Mouse (Mus musculus) stomach, embryonic 14.5 days (tissue): ENCODE results near the gene Btrc. TPM values are rescaled to one million over a fixed set of nuclear protein-coding genes. Genes with fewer than 3 reads are reported as not detected.
A peak's percentile ranks its signal among the peaks of the same experiment; 100 is the strongest.
"Not testable (repeated sequence)": the region's sequence is repeated elsewhere in the genome, so short reads cannot be mapped to it uniquely, and the experiment has no call there.

Experiments
- ATAC-seq: fragments of 200-750 bp; cut with Nextera tagmentation; 2 replicates; pipeline ENCODE4 v1.8.0; 2017; ENCODE audit warnings: low read depth, moderate TSS enrichment; ENCODE audit not compliant: insufficient number of reproducible peaks, insufficient read depth, low FRiP score
- H3K27ac ChIP-seq: fragments of 300-500 bp; sonication (generic); 2 replicates; pipeline ENCODE4 v1.5.1; 2014; ENCODE audit warnings: mild to moderate bottlenecking, low read length, moderate library complexity, mixed read lengths
- H3K27me3 ChIP-seq: fragments of 300-500 bp; sonication (generic); 2 replicates; pipeline ENCODE4 v1.6.1; 2014; ENCODE audit warnings: low read length, control low read depth, mixed read lengths; ENCODE audit not compliant: control insufficient read depth, insufficient read depth
- H3K36me3 ChIP-seq: fragments of 300-500 bp; sonication (generic); 2 replicates; pipeline ENCODE4 v1.6.1; 2014; ENCODE audit warnings: mild to moderate bottlenecking, control low read depth, low read length, moderate library complexity, mixed read lengths; ENCODE audit not compliant: control insufficient read depth, insufficient read depth
- H3K4me1 ChIP-seq: fragments of 300-500 bp; sonication (generic); 2 replicates; pipeline ENCODE4 v1.6.1; 2014; ENCODE audit warnings: low read length, control low read depth, mixed read lengths; ENCODE audit not compliant: control insufficient read depth, insufficient read depth
- H3K4me2 ChIP-seq: fragments of 300-500 bp; sonication (generic); replicated peaks from 2 replicates; pipeline ENCODE4 v1.6.1; 2014; ENCODE audit warnings: low read depth, low read length, control low read depth
- H3K4me3 ChIP-seq: fragments of 300-500 bp; sonication (generic); 2 replicates; pipeline ENCODE4 v1.5.1; 2014; ENCODE audit warnings: low read depth, low read length, control low read depth
- H3K9ac ChIP-seq: fragments of 300-500 bp; sonication (generic); replicated peaks from 2 replicates; pipeline ENCODE4 v1.6.1; 2014; ENCODE audit warnings: low read depth, mild to moderate bottlenecking, control low read depth, low read length, moderate library complexity, mixed read lengths
- H3K9me3 ChIP-seq: fragments of 300-500 bp; sonication (generic); 2 replicates; pipeline ENCODE4 v1.6.1; 2016; ENCODE audit warnings: low read depth, low read length, control low read depth; ENCODE audit not compliant: control insufficient read depth
- WGBS: fragments of 180-500 bp; shearing (Covaris S2); extraction: QIAGEN DNeasy Blood & Tissue Kit; methylation state at CpG from one replicate; pipeline ENCODE4 v1.1.7; 2014; 5-methylcytosine and 5-hydroxymethylcytosine counted together
- polyA plus RNA-seq: library from polyadenylated mRNA; unstranded; fragments of >200 nt; fragmentation: Nextera tagmentation; extraction: Ambion mirVana; gene quantifications from 2 replicates; pipeline ENCODE4 v1.2.1, GENCODE M21; 2014

The Btrc gene
- polyA plus RNA-seq, 1 experiment from 2014 or later = 52.1 TPM

DNA sequence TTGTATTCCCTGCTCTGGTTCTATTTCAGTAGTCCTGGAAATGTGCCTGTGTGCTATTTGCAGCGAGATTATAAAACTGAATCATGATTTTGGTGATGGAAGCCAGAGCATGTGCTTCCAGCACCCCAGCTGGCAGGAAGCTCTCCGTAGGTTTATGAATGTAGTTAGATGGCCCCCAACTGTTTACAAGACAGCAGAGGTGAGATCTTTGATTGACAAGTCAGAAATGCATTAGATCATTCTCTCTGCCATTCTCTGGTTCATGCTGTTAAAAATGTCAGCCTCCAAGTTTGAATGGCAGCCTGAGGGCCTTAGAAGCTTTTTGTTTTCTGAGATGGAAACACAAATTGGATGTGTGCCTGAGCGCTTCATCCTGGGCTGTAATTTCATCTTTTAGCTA lies 68.8 kb downstream of the Btrc start:
- WGBS = 58% methylated on average over 3 of the region's 3 CpGs
- no peaks in the 10 kb centered on the region for H3K9me3 ChIP-seq

DNA sequence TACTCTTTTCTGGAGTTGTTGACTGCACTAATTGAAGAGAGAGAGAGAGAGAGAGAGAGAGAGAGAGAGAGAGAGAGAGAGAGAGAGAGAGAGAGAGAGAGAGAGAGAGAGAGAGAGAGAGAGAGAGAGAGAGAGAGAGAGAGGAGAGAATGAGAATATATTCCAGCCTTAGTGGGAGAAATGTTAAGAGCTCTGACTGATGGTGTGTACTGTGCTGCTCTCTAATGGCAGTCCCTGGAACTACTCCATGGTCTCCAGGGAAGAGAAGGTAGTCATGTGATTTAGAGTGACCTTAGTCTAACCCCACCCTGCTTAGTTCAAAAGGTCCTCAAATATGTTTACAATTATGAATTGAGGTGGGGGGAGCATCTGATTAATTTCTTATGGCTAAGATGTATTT lies 72.5 kb downstream of the Btrc start:
- H3K4me1 ChIP-seq, H3K4me3 ChIP-seq, H3K36me3 ChIP-seq, H3K4me2 ChIP-seq, H3K27me3 ChIP-seq, H3K9ac ChIP-seq, H3K9me3 ChIP-seq, H3K27ac ChIP-seq: not testable (repeated sequence)
- ATAC-seq = peak; percentile 58; the same call in 1 of the 2 replicates

More for the DNA sequence above, 68.8 kb downstream of the Btrc start:
- H3K27ac ChIP-seq = no peak overlapping the region
- peaks cover under 1% of the 10 kb centered on the region; the same call in 1 of the 2 replicates for H3K36me3 ChIP-seq
- H3K9ac ChIP-seq = no peak overlapping the region
- no peak for ATAC-seq
- peaks cover 13% of the 10 kb centered on the region; the same call in 1 of the 2 replicates for H3K4me1 ChIP-seq
- no peak overlapping the region for H3K4me3 ChIP-seq
- H3K4me2 ChIP-seq = no peak overlapping the region
- H3K27me3 ChIP-seq = no peaks in the 10 kb centered on the region

GRCm38 (mm10) chr19:45437175-45437574 lies 73.6 kb downstream of the Btrc start:
- WGBS = 90% methylated on average over 4 of the region's 4 CpGs
- Histone ChIP-seq H3K9ac (no peak overlapping the region), H3K4me1 (no peaks in the 10 kb centered on the region), H3K27ac (no peak overlapping the region), H3K36me3 (peaks cover 3% of the 10 kb centered on the region; the same call in 1 of the 2 replicates), H3K4me2 (no peak overlapping the region), H3K27me3 (no peaks in the 10 kb centered on the region), H3K4me3 (no peak overlapping the region), H3K9me3 (no peaks in the 10 kb centered on the region)
- no peak for ATAC-seq

DNA sequence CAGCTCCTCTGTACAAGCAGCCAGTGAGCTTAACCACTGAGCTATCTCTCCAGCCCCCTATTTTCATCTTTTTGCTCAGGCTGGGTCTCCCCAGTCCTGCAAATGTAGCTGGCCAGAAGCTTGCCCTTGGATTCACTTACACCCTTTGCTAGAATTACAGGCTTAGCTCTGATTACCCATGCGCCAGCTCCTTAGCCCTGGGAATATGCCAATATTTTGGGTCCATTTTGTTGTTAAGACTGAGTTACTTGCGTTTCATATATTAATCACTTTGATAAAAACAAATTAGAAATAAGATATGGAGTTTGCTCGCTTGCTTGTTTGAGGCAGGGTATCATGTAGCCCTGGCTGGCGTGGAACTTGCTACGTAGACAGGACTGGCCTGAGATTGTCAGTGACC lies 74.7 kb downstream of the Btrc start:
- 96% methylated on average over 5 of the region's 5 CpGs for WGBS
- Histone ChIP-seq H3K36me3 (peaks cover 3% of the 10 kb centered on the region; the same call in 1 of the 2 replicates), H3K9me3 (no peaks in the 10 kb centered on the region), H3K27ac (no peak overlapping the region), H3K4me3 (no peak overlapping the region), H3K9ac (no peak overlapping the region), H3K27me3 (no peaks in the 10 kb centered on the region), H3K4me1 (no peaks in the 10 kb centered on the region), H3K4me2 (no peak overlapping the region)
- no peak for ATAC-seq

DNA sequence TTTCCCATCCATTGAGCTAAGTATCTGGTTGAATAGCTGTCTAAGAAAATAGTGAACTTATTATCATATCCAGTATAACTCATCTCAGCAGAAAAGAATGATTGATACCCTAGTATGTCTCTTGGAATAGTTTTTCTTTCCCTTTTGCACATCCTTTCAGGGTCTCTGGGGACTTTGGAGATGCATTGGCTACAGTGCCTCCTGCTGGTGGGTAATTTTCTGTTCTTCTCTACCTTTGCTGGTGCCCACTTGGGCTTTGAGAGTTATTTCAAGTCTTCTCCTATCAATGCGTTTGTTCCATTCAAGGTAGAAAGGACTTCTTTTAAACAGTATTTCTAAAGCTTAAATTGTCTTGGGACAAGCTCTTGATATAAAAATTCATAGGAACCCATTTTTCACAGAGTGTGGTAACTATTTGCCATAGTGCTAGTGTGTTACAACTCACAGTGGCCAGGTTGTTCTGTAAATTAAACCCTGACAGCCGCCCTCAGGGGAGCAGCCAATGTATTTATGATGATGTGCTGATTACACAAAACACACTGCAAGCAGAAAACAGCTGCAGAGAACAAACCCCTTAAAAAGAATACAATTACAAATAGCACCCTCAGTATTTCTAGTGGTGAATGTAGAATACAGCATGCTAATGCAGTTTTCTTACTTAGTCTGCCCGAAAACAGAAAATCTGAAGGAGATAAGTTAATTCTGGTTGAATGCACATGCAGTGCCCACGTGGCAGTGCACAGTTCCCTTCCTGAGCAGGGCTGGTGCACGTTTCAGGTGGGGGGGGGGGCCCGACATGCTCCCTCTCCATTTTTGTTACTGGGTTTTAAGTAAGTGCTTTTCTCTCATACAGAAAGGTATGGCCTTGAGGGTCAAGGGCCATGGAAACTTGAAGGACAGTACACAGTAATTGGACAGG lies 75.7 kb downstream of the Btrc start:
- Histone ChIP-seq H3K27me3 (no peaks in the 10 kb centered on the region), H3K36me3 (peaks cover 3% of the 10 kb centered on the region; the same call in 1 of the 2 replicates), H3K27ac (no peak overlapping the region), H3K4me1 (no peaks in the 10 kb centered on the region), H3K9me3 (no peaks in the 10 kb centered on the region), H3K4me2 (no peak overlapping the region), H3K4me3 (no peak overlapping the region), H3K9ac (no peak overlapping the region)
- 68% methylated on average over 6 of the region's 6 CpGs for WGBS
- no peak for ATAC-seq

GRCm38 (mm10) chr19:45440554-45441175 lies 77.1 kb downstream of the Btrc start:
- Histone ChIP-seq H3K27me3 (no peaks in the 10 kb centered on the region), H3K4me3 (no peak overlapping the region), H3K4me2 (no peak overlapping the region), H3K36me3 (peaks cover 3% of the 10 kb centered on the region; the same call in 1 of the 2 replicates), H3K9me3 (no peaks in the 10 kb centered on the region), H3K4me1 (no peaks in the 10 kb centered on the region), H3K9ac (no peak overlapping the region), H3K27ac (no peak overlapping the region)
- 61% methylated on average over 10 of the region's 10 CpGs for WGBS
- no peak for ATAC-seq

GRCm38 (mm10) chr19:45441717-45442116 lies 78.2 kb downstream of the Btrc start:
- no peaks in the 10 kb centered on the region for H3K9me3 ChIP-seq
- ATAC-seq = no peak
- no peak overlapping the region for H3K9ac ChIP-seq
- 46% methylated on average over 7 of the region's 7 CpGs for WGBS
- H3K27ac ChIP-seq = no peak overlapping the region
- no peak overlapping the region for H3K4me2 ChIP-seq
- no peaks in the 10 kb centered on the region for H3K4me1 ChIP-seq
- no peak overlapping the region for H3K4me3 ChIP-seq
- H3K27me3 ChIP-seq = no peaks in the 10 kb centered on the region
- peaks cover 3% of the 10 kb centered on the region; the same call in 1 of the 2 replicates for H3K36me3 ChIP-seq

DNA sequence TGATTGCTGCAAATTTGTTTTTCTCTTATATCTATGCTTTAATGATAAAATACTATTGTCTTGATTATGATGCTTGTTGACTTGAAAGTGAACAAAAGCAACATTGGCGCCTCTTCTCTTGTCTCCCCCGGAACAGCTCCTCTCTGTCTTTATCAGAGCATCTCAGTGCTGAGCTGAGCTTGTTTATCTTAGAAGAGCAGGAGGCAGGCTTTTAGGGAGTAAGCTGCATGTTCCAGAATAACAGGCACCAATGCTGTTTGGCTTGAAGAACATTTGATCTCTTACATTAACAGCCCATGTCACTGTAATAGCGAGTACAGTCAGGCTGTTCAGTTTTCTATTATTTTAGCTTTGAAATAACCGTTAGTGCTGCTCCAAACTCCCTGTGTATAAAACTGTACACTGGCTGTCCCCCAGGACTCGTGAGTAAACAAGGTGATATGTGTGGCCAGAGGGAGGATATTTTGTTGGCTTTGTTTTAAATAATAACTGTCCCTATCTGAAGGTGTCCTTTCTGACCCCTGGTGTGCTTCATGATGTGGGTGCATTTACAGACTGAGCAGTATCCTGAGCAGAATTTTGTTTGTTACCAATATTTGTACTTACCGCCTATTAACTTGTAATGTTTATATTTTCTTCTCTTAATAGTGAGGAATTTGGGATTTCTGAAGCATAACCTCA lies 81.9 kb downstream of the Btrc start:
- no peak; the same call in 1 of the 2 replicates for ATAC-seq

More for the DNA sequence above, 81.9 kb downstream of the Btrc start:
- Histone ChIP-seq H3K4me2 (no peak overlapping the region), H3K9me3 (no peaks in the 10 kb centered on the region), H3K4me3 (no peak overlapping the region), H3K27ac (no peak overlapping the region), H3K9ac (no peak overlapping the region), H3K27me3 (no peaks in the 10 kb centered on the region), H3K4me1 (0 out of 2 replicates have a peak, but pooled peaks cover 4% of the 10 kb centered on the region), H3K36me3 (no peaks in the 10 kb centered on the region)
- 36% methylated on average over 6 of the region's 6 CpGs for WGBS
